Mouse (Mus musculus) forebrain, embryonic 12.5 days (tissue): ENCODE data around the gene Psmb10. TPM values are rescaled to one million over a fixed set of nuclear protein-coding genes. Genes with fewer than 3 reads are reported as not detected.

Experiments
- ATAC-seq: fragments of 200-750 bp; cut with Nextera tagmentation; 2 replicates; pipeline ENCODE4 v1.8.0; 2017; ENCODE audit warnings: moderate TSS enrichment; ENCODE audit not compliant: low FRiP score
- H3K27ac ChIP-seq: fragments of 300-500 bp; sonication (generic); 2 replicates; pipeline ENCODE4 v1.5.1; 2016; ENCODE audit warnings: mild to moderate bottlenecking
- H3K27me3 ChIP-seq: fragments of 300-500 bp; sonication (generic); 2 replicates; pipeline ENCODE4 v1.6.1; 2016; ENCODE audit warnings: mild to moderate bottlenecking
- H3K36me3 ChIP-seq: fragments of 300-500 bp; sonication (generic); replicated peaks from 2 replicates; pipeline ENCODE4 v1.6.1; 2016; ENCODE audit warnings: mild to moderate bottlenecking
- H3K4me1 ChIP-seq: fragments of 300-500 bp; sonication (generic); 2 replicates; pipeline ENCODE4 v1.6.1; 2016
- H3K4me2 ChIP-seq: fragments of 300-500 bp; sonication (generic); 2 replicates; pipeline ENCODE4 v1.6.1; 2016; ENCODE audit warnings: mild to moderate bottlenecking, moderate library complexity
- H3K4me3 ChIP-seq: fragments of 300-500 bp; sonication (generic); replicated peaks from 2 replicates; pipeline ENCODE4 v1.5.1; 2016; ENCODE audit warnings: mild to moderate bottlenecking
- H3K9ac ChIP-seq: fragments of 300-500 bp; sonication (generic); 2 replicates; pipeline ENCODE4 v1.6.1; 2016; ENCODE audit warnings: mild to moderate bottlenecking
- H3K9me3 ChIP-seq: fragments of 300-500 bp; sonication (generic); 2 replicates; pipeline ENCODE4 v1.6.1; 2016
- WGBS: fragments of 180-500 bp; shearing (Covaris S2); methylation state at CpG from one replicate; pipeline ENCODE4 v1.1.7; 2016; 5-methylcytosine and 5-hydroxymethylcytosine counted together
- microRNA-seq: library from miRNA; unstranded; fragments of <30 nt; microRNA quantifications from one replicate; pipeline ENCODE4, GENCODE M21; 2017
- polyA plus RNA-seq: library from polyadenylated mRNA; unstranded; fragments of >200 nt; fragmentation: Nextera tagmentation; extraction: Ambion mirVana; gene quantifications from 2 replicates; pipeline ENCODE4 v1.2.1, GENCODE M21; 2016

Gene Psmb10
- polyA plus RNA-seq, 1 experiment from 2014 or later: 22.8 TPM

DNA sequence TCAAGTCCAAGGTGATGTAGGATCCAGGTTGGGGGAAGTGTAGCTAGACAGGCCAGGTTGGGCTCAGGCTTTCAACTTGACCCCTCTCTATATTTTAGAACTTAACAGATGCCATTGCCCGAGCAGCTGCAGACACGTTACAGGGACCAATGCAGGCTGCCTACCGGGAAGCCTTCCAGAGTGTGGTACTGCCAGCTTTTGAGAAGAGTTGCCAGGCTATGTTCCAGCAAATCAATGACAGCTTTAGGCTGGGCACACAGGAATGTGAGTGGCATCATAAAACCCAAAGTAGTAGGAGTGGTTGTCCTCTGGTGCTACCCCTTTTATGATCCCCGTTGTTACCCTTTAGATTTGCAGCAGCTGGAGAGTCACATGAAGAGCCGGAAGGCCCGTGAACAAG is 47.4 kb downstream of the Psmb10 start:
- H3K36me3 ChIP-seq: peaks cover 79% of the 10 kb centered on the region
- H3K27ac ChIP-seq: no peak overlapping the region
- no peaks in the 10 kb centered on the region for H3K9me3 ChIP-seq
- no peak overlapping the region for H3K9ac ChIP-seq
- no peaks in the 10 kb centered on the region for H3K27me3 ChIP-seq
- no peak overlapping the region for H3K4me2 ChIP-seq
- H3K4me1 ChIP-seq: peaks cover 10% of the 10 kb centered on the region
- 91% methylated on average over 6 of the region's 6 CpGs for WGBS
- ATAC-seq: no peak
- no peak overlapping the region for H3K4me3 ChIP-seq

DNA sequence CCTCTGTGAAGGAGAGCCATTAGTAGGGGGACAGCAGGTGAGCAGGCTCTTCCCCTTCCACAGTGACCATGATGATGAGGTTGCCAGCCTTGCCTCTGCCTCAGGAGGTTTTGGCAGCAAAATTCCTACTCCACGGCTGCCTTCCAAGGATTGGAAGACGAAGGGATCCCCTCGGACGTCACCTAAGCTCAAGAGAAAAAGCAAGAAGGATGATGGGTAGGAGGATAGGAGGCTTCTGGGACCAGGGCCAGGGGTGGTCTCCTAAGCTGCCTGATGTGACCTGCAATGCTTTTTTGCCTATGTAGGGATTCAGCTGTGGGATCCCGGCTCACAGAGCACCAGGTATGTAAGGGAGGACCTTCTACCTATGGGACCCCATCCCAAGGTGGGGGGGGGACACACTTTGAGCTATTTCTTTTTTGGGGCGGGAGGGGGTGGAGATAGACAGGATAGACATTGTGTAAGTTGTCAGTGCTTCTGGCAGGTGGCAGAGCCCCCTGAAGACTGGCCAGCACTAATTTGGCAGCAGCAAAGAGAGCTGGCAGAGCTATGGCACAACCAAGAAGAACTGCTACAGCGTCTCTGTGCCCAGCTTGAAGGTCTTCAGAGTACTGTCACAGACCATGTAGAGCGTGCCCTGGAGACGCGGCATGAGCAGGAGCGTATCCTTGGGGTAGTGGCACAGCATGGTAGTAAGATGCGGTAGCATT is 48.3 kb downstream of the Psmb10 start:
- no peaks in the 10 kb centered on the region for H3K9me3 ChIP-seq
- no peak overlapping the region for H3K4me3 ChIP-seq
- peaks cover 10% of the 10 kb centered on the region for H3K4me1 ChIP-seq
- no peak overlapping the region for H3K27ac ChIP-seq
- no peaks in the 10 kb centered on the region for H3K27me3 ChIP-seq
- H3K9ac ChIP-seq: no peak overlapping the region
- H3K4me2 ChIP-seq: no peak overlapping the region
- no peak for ATAC-seq
- peaks cover 87% of the 10 kb centered on the region for H3K36me3 ChIP-seq
- WGBS: 95% methylated on average over 12 of the region's 12 CpGs

Small RNA genes within 50 kb of the gene (microRNA-seq; reads per million reads assigned to microRNA genes)
- gene Mir7074: not detected

Other genes with a start within 250 kb of the Psmb10 start
- 83.0 and 88.7 TPM in 2 replicates for gene Acd, start 237.3 kb downstream of the Psmb10 start, polyA plus RNA-seq
- gene Pard6a, start 237.3 kb downstream of the Psmb10 start, polyA plus RNA-seq: 28.9 and 32.5 TPM in 2 replicates
- gene 4933405L10Rik, start 230.8 kb downstream of the Psmb10 start, polyA plus RNA-seq: 0.27 and 0.32 TPM in 2 replicates
- 35.7 and 37.0 TPM in 2 replicates for gene Enkd1, start 230.2 kb downstream of the Psmb10 start, polyA plus RNA-seq
- 57.1 and 57.4 TPM in 2 replicates for gene Gfod2, start 179.8 kb downstream of the Psmb10 start, polyA plus RNA-seq
- gene Ranbp10, start 111.1 kb downstream of the Psmb10 start, polyA plus RNA-seq: 14.5 and 14.6 TPM in 2 replicates
- gene Tsnaxip1, start 110.7 kb downstream of the Psmb10 start, polyA plus RNA-seq: 0.12 and 0.51 TPM in 2 replicates
- 67.1 and 70.7 TPM in 2 replicates for gene Cenpt, start 85.2 kb downstream of the Psmb10 start, polyA plus RNA-seq
- 80.4 and 81.9 TPM in 2 replicates for gene Thap11, start 83.3 kb downstream of the Psmb10 start, polyA plus RNA-seq
- 275 and 317 TPM in 2 replicates for gene Nutf2, start 77.9 kb downstream of the Psmb10 start, polyA plus RNA-seq
- gene Edc4, start 57.6 kb downstream of the Psmb10 start, polyA plus RNA-seq: 67.4 and 72.2 TPM in 2 replicates
- 0.70 TPM in 1 of 2 replicates, not detected in the other for gene Nrn1l, start 44.9 kb downstream of the Psmb10 start, polyA plus RNA-seq
- 18.0 and 18.3 TPM in 2 replicates for gene Pskh1, start 38.0 kb downstream of the Psmb10 start, polyA plus RNA-seq
- 2.4 and 3.0 TPM in 2 replicates for gene Ctrl, start 4.6 kb downstream of the Psmb10 start, polyA plus RNA-seq
- 0.54 and 0.56 TPM in 2 replicates for gene Lcat, start 4.9 kb upstream of the Psmb10 start, polyA plus RNA-seq
- 12.0 and 13.0 TPM in 2 replicates for gene Slc12a4, start 27.7 kb upstream of the Psmb10 start, polyA plus RNA-seq
- not detected in 2 replicates for gene Dpep3, start 41.0 kb upstream of the Psmb10 start, polyA plus RNA-seq
- 15.4 and 18.4 TPM in 2 replicates for gene Dus2, start 52.9 kb upstream of the Psmb10 start, polyA plus RNA-seq
- not detected in 2 replicates for gene Dpep2nb, start 67.5 kb upstream of the Psmb10 start, polyA plus RNA-seq
- gene Ddx28, start 73.4 kb upstream of the Psmb10 start, polyA plus RNA-seq: 19.5 and 20.1 TPM in 2 replicates
- gene Nfatc3, start 120.4 kb upstream of the Psmb10 start, polyA plus RNA-seq: 4.9 and 6.6 TPM in 2 replicates
- 1.9 TPM in 2 replicates for gene Esrp2, start 198.5 kb upstream of the Psmb10 start, polyA plus RNA-seq
- gene Pla2g15, start 212.0 kb upstream of the Psmb10 start, polyA plus RNA-seq: 13.8 and 15.8 TPM in 2 replicates
- gene Slc7a6, start 230.4 kb upstream of the Psmb10 start, polyA plus RNA-seq: 72.9 and 79.8 TPM in 2 replicates